9 mouse cellular contexts compared by ENCODE assay signal in the genomic region with DNA sequence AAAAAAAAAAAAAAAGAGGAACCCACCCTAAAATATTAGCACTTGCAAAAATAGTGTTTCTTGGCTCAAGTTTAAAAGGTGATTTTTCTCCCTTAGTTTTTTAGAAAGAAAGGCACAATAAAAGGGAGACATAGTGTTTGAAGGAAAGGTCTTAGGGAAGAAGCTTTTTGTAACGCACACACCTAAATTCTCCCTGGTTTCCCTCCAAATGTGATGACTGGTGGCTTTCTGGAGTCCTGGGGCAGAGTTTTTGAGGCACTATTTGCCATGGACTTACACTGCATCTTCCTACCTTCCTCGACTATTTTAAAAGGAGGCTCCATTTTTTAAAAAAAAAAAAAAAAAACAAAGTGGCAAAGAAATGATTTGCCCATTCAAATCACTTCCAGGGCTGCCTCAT.
DNase-seq lines count a peak whose midpoint lies in the region; ATAC-seq lines count a peak whose summit lies in the region.
"Had no signal": no experiment of that assay in that cellular context is flagged by ENCODE, and none has a peak within 500 bp of the region (broad histone marks: within the 10 kb centered on the region; RNA-seq: fewer than 3 reads in every experiment).

No protein-coding gene starts in this region.

- 0 out of 2 replicates have a peak, but pooled peaks cover 2% of the 10 kb centered on the region for H3K4me1 ChIP-seq in neural tube, embryonic 11.5 days (ENCODE audit: control insufficient read depth, insufficient read depth, low read length)
- H3K4me1 ChIP-seq in limb, embryonic 13.5 days: peaks cover 5% of the 10 kb centered on the region; the same call in 1 of the 2 replicates

- H3K9ac ChIP-seq in neural tube, embryonic 11.5 days (ENCODE audit: low read length): no peak overlapping the region
- no peak overlapping the region; the same call in 1 of the 2 replicates for H3K9ac ChIP-seq in limb, embryonic 13.5 days

- no peaks in the 10 kb centered on the region for H3K9me3 ChIP-seq in neural tube, embryonic 11.5 days (ENCODE audit: control insufficient read depth, low read length)
- no peaks in the 10 kb centered on the region for H3K9me3 ChIP-seq in limb, embryonic 13.5 days

- H3K4me3 ChIP-seq in neural tube, embryonic 11.5 days (ENCODE audit: low read depth, low read length): peak overlapping the region; percentile 33; the same call in 1 of the 2 replicates
- peak overlapping the region; percentile 47 for H3K4me3 ChIP-seq in limb, embryonic 13.5 days

- 41% methylated on average over 2 of the region's 2 CpGs for whole genome bisulfite sequencing in neural tube, embryonic 11.5 days
- WGBS in limb, embryonic 13.5 days: 51% methylated on average over 2 of the region's 2 CpGs

- peak overlapping the region; percentile 55 for H3K4me2 ChIP-seq in neural tube, embryonic 11.5 days (ENCODE audit: low read depth)
- H3K4me2 ChIP-seq in limb, embryonic 13.5 days (replicated peaks): peak overlapping the region; percentile 69

- DNase-seq in cerebellum, adult 9-10 months: peak; percentile 27
- no peak for DNase-seq in cerebellum, adult 8-10 months
- no peak for DNase-seq in neural tube, embryonic 11.5 days (ENCODE audit: low spot score)
- DNase-seq in neural tube, embryonic 10.5 days (ENCODE audit: extremely low spot score, low spot score): no peak
- DNase-seq in embryo, embryonic 9.5 days (ENCODE audit: extremely low spot score): no peak
- DNase-seq in gastrocnemius, postnatal 10 days: no peak
- DNase-seq: lung, adult 2 months had no signal

- ATAC-seq in neural tube, embryonic 11.5 days (ENCODE audit: insufficient read depth, low FRiP score, low TSS enrichment): no peak
- no peak for ATAC-seq in limb, embryonic 13.5 days (ENCODE audit: low FRiP score, low read depth)
- ATAC-seq in CD4-positive, CD25-positive, alpha-beta regulatory T cell, adult 4 months: no peak

- H3K36me3 ChIP-seq in neural tube, embryonic 11.5 days (ENCODE audit: control insufficient read depth, insufficient read depth, low read length): no peaks in the 10 kb centered on the region
- no peaks in the 10 kb centered on the region for H3K36me3 ChIP-seq in limb, embryonic 13.5 days

- H3K27ac ChIP-seq in neural tube, embryonic 11.5 days (ENCODE audit: low read depth, low read length): peak overlapping the region; percentile 92; the same call in 1 of the 2 replicates
- H3K27ac ChIP-seq in limb, embryonic 13.5 days: no peak overlapping the region

- H3K27me3 ChIP-seq in neural tube, embryonic 11.5 days (ENCODE audit: control insufficient read depth, insufficient read depth, low read length): no peaks in the 10 kb centered on the region
- H3K27me3 ChIP-seq in limb, embryonic 13.5 days: peaks cover 11% of the 10 kb centered on the region; the same call in 1 of the 2 replicates
